Mouse (Mus musculus) hindbrain, embryonic 10.5 days (tissue): Measurements from ENCODE around the gene Fam213a. TPM values are rescaled to one million over a fixed set of nuclear protein-coding genes. Genes with fewer than 3 reads are reported as not detected.
A peak's percentile ranks its signal among the peaks of the same experiment; 100 is the strongest.

Experiments
- DNase-seq: peaks from one replicate; pipeline ENCODE4 v3.0.0-alpha.2; 2017; ENCODE audit warnings: low spot score
- H3K27ac ChIP-seq: fragments of 300-500 bp; sonication (generic); 2 replicates; pipeline ENCODE4 v1.5.1; 2016; ENCODE audit warnings: mild to moderate bottlenecking, moderate library complexity
- H3K27me3 ChIP-seq: fragments of 300-500 bp; sonication (generic); 2 replicates; pipeline ENCODE4 v1.6.1; 2016; ENCODE audit warnings: mild to moderate bottlenecking; ENCODE audit not compliant: poor library complexity, insufficient read depth, severe bottlenecking
- H3K36me3 ChIP-seq: fragments of 300-500 bp; sonication (generic); 2 replicates; pipeline ENCODE4 v1.6.1; 2016; ENCODE audit warnings: mild to moderate bottlenecking, moderate library complexity
- H3K4me1 ChIP-seq: fragments of 300-500 bp; sonication (generic); replicated peaks from 2 replicates; pipeline ENCODE4 v1.6.1; 2016; ENCODE audit warnings: mild to moderate bottlenecking
- H3K4me3 ChIP-seq: fragments of 300-500 bp; sonication (generic); 2 replicates; pipeline ENCODE4 v1.5.1; 2016; ENCODE audit warnings: mild to moderate bottlenecking, moderate library complexity
- H3K9me3 ChIP-seq: fragments of 300-500 bp; sonication (generic); 2 replicates; pipeline ENCODE4 v1.6.1; 2016; ENCODE audit warnings: mild to moderate bottlenecking, moderate library complexity
- WGBS: fragments of 180-500 bp; shearing (Covaris S2); methylation state at CpG from one replicate; pipeline ENCODE4 v1.1.7; 2016; 5-methylcytosine and 5-hydroxymethylcytosine counted together
- polyA plus RNA-seq: library from polyadenylated mRNA; unstranded; fragments of >200 nt; fragmentation: Nextera tagmentation; extraction: Ambion mirVana; gene quantifications from 2 replicates; pipeline ENCODE4 v1.2.1, GENCODE M21; 2016

The Fam213a gene
- polyA plus RNA-seq, 1 experiment from 2014 or later: 45.2 TPM

DNA sequence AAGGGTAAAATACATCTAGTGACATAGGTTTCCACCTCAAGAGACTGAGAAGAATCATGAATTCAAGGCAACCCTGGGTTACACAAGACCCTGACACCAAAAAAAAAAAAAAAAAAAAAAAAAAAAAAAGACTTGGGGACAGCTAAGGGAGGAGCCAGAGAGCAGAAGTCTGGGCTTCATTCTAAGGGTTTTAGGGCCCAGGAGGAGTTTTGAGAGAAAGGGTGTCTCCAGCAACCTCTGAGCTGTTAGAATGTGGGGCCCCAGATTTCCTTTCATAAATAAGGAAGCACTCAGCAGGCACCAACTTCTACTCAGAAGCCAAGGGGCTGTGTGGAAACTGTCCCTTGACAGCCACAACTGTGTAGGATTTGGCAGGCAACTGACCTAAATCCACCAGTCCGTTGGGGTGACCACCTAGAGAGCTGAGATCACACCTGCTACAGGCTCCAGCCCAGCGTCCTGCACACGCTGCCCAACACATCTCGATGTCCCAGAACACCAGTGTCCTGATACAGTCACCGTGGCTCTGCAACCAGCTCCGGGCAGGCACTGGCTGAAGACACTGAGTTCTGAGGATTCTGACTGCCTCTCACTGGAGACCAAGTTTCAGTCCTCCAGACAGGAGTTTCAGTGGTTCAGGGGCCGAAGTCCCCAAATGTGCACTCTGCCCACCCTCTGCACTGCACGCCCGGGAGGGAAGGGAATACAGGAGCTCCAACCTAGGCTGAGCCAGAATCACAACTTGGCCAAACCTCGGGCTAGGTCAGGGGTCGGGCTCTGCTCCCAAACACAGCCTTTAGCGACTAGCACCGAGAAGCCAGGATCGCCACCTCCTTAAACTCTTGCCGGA is 47.9 kb downstream of the Fam213a start:
- no peaks in the 10 kb centered on the region for H3K9me3 ChIP-seq
- H3K27ac ChIP-seq: peak overlapping the region; percentile 97
- H3K36me3 ChIP-seq: no peaks in the 10 kb centered on the region
- peaks cover 54% of the 10 kb centered on the region for H3K4me1 ChIP-seq
- peak overlapping the region; percentile 75 for H3K4me3 ChIP-seq
- peaks cover 16% of the 10 kb centered on the region for H3K27me3 ChIP-seq
- peak; percentile 57 for DNase-seq
- WGBS: under 1% methylated on average over 15 of the region's 15 CpGs

DNA sequence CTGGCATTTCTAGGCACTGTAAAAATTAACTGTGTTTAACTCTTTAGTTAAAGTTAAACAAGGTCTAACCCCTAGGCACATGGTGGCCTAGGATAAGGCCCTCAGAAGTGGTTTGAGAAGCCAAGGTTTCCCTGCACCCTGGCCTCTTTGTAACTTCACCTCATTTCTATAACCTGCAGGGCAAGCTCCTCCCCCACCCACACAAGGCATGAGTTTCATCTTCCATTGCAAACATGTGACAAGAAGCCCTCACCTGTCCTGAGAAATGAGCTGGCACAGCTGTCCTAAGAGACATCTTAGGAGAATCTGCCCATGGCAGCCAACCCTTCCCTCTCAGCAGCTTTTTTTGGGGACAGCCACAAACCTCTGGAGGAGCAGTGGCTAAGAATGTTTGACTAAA is 48.7 kb downstream of the Fam213a start:
- H3K4me3 ChIP-seq: peak overlapping the region; percentile 75
- H3K9me3 ChIP-seq: no peaks in the 10 kb centered on the region
- peaks cover 16% of the 10 kb centered on the region for H3K27me3 ChIP-seq
- no peaks in the 10 kb centered on the region for H3K36me3 ChIP-seq
- no peak for DNase-seq
- H3K27ac ChIP-seq: peak overlapping the region; percentile 40; the same call in 1 of the 2 replicates
- H3K4me1 ChIP-seq: peaks cover 62% of the 10 kb centered on the region

DNA sequence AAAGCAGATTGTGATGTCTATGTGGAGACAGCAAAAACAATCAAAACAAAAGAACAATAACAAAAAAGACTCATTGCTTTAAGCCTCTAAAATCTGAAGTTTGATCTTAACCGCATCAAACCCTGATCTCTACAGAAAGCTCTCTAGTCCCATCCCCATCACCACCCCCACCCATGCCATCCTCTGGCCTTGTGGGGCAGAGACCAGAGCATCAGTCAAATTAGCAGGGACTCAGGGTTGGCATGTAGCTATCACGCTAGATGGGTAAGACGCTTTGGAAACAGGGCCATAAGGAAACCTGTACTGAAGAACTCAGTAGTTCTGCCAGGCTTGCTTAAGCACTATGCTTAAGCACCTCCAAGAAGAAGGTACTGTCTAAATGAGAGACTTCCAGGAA is 49.4 kb downstream of the Fam213a start:
- H3K4me3 ChIP-seq: no peak overlapping the region
- H3K27ac ChIP-seq: no peak overlapping the region
- peaks cover 14% of the 10 kb centered on the region for H3K27me3 ChIP-seq
- DNase-seq: no peak
- no peaks in the 10 kb centered on the region for H3K36me3 ChIP-seq
- H3K9me3 ChIP-seq: no peaks in the 10 kb centered on the region
- peaks cover 68% of the 10 kb centered on the region for H3K4me1 ChIP-seq
- WGBS: 97% methylated on average over 3 of the region's 3 CpGs

DNA sequence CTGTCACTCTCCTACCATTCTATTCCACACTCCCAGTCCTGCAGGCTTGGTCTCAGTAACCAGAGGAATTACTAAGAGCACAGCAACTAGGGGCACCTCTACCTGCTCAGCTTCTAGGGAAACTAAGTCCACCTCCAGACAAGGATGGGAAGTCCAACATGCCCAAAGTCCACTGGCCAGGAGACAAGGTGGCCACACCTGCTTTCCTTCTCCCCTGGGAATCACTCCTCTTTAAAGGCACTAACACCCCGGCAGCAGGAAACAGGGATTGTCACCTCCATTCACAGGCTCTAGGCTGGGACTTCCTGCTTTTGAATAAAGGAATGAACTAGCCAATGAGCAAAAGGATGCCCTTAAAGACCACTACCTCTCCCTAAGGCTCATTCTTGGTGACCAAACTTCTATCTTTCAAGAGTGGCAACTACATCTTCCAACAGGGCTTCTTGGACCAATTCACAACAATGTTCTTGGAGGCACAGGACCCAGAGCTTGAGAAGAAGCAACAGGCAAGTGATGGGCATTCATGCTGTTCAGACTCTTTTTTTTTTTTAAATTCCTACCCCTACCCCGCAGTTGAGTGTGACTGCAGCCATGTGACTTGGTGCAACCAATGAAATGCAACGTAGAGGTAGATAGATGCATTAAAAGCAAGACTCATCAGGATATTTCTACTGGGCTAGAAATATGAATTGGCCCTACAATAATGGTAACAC is 49.9 kb downstream of the Fam213a start:
- peaks cover 74% of the 10 kb centered on the region for H3K4me1 ChIP-seq
- no peak overlapping the region for H3K4me3 ChIP-seq
- no peaks in the 10 kb centered on the region for H3K36me3 ChIP-seq
- H3K9me3 ChIP-seq: no peaks in the 10 kb centered on the region
- peaks cover 9% of the 10 kb centered on the region for H3K27me3 ChIP-seq
- WGBS: 78% methylated on average over 3 of the region's 3 CpGs
- DNase-seq: no peak
- no peak overlapping the region for H3K27ac ChIP-seq

DNA sequence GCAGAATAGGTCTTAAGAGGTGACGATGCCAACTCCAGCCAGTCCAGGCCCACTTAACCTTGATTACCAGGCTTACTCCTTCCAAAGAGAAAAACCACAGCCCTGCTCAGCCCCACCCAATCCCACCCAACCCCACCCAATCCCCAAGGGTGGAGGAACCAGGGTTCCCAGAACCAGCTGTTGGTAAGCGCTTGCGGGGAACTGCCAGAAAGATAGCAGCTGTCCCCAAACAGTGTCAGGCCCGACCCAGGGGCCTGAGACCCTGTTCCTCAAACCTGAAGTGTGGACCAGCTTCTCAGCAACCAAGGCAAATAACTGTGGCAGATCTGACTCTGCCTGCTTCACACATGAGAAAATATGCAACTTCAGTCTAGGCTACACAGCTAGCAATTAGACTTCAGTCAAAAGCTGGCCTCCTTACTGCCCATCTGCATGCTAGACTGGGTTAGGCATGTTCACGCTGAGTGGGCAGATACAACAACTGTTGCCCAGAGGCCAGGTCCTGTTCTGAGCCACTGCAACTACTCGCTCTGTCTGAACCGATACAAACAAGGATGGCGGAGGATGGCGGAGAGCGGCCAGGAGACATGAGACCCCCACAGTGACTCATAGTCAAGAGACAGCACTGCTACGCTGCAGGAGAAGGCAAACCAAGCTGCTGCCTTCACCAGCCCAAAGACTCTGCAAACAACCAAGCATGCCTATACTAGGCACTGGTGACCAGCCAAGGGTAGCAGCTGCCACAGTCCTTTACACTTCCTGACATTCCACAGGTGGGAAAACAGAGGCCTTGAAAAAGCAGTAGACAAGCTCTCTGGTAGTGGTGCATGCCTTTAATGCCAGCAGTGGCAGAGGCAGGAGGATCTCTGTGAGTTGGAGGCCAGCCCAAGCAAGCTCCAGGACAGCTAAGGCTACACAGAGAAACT is 51.0 kb downstream of the Fam213a start:
- Histone ChIP-seq H3K4me1 (peaks cover 77% of the 10 kb centered on the region), H3K36me3 (no peaks in the 10 kb centered on the region), H3K9me3 (no peaks in the 10 kb centered on the region), H3K27ac (peak overlapping the region; percentile 53; the same call in 1 of the 2 replicates), H3K4me3 (no peak overlapping the region; the same call in 1 of the 2 replicates), H3K27me3 (no peaks in the 10 kb centered on the region)
- 67% methylated on average over 11 of the region's 11 CpGs for WGBS
- no peak for DNase-seq

DNA sequence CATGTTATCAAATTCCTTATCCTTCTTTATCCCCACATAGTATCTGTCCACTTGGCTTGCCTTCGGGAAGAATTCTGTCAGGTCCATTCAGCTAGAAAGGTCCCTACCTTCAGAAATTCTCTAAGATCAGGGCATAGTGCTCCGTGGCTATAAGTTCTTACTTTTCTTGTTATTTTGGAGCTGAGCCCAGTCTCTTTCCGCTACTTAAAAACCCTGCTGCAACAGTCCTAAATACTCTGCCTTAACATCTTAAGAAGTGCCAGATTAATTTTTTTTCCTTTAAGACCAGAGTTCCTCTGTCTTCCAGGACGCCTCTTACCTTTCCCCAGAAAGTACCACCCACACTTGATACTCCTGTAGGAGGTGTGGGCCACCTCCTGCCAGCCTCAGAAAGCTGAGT is 53.4 kb downstream of the Fam213a start:
- H3K27ac ChIP-seq: no peak overlapping the region; the same call in 1 of the 2 replicates
- H3K36me3 ChIP-seq: no peaks in the 10 kb centered on the region
- H3K4me1 ChIP-seq: peaks cover 90% of the 10 kb centered on the region
- no peak for DNase-seq
- H3K4me3 ChIP-seq: no peak overlapping the region
- 81% methylated on average over 4 of the region's 4 CpGs for WGBS
- no peaks in the 10 kb centered on the region for H3K27me3 ChIP-seq
- no peaks in the 10 kb centered on the region for H3K9me3 ChIP-seq

DNA sequence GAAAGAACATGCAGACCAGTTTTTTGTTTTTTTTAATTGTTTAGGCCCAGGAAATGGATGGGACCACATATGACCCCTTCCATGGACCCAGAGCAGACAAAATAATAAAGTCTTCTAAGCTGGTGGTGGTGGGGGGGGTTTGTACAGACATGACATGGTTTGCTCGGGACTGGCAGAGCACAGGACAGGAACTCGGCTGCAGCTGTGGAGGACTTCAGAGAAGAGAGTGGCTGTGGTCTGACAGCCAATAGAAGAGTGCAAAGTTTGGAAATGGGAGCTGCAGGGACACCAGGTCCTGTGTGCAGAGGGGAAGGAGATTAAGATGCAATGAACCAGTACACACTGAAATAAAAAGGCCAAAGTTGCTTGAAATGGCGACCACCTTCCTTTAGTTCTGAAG is 54.0 kb downstream of the Fam213a start:
- Histone ChIP-seq H3K4me3 (no peak overlapping the region), H3K27me3 (no peaks in the 10 kb centered on the region), H3K9me3 (no peaks in the 10 kb centered on the region), H3K4me1 (peaks cover 90% of the 10 kb centered on the region), H3K36me3 (no peaks in the 10 kb centered on the region), H3K27ac (peak overlapping the region; percentile 99)
- WGBS: 45% methylated on average over 3 of the region's 3 CpGs
- DNase-seq: no peak

DNA sequence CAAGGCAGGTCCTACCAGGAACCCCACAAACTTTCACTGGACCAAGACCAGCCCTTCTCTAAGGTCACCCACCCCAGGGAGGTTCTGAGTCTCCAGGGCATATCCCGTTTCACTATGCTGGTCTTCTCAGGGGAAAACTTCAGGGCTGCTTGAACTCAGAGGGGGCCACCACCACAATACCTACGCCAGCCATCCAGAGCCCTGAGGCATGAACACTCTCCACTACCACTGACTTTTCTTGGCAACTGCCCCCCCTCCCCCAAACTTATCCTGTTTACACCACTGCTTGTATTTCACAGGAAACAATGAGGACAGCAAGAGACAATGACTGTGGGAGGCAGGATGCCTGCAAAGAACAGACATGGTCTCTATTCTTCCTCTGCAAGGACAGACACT is 54.6 kb downstream of the Fam213a start:
- Histone ChIP-seq H3K27me3 (no peaks in the 10 kb centered on the region), H3K27ac (peak overlapping the region; percentile 99), H3K36me3 (no peaks in the 10 kb centered on the region), H3K9me3 (no peaks in the 10 kb centered on the region), H3K4me3 (0 out of 2 replicates have a peak overlapping the region, but pooled peaks have one; percentile 9), H3K4me1 (peaks cover 90% of the 10 kb centered on the region)
- 23% methylated on average over 2 of the region's 2 CpGs for WGBS
- no peak for DNase-seq

DNA sequence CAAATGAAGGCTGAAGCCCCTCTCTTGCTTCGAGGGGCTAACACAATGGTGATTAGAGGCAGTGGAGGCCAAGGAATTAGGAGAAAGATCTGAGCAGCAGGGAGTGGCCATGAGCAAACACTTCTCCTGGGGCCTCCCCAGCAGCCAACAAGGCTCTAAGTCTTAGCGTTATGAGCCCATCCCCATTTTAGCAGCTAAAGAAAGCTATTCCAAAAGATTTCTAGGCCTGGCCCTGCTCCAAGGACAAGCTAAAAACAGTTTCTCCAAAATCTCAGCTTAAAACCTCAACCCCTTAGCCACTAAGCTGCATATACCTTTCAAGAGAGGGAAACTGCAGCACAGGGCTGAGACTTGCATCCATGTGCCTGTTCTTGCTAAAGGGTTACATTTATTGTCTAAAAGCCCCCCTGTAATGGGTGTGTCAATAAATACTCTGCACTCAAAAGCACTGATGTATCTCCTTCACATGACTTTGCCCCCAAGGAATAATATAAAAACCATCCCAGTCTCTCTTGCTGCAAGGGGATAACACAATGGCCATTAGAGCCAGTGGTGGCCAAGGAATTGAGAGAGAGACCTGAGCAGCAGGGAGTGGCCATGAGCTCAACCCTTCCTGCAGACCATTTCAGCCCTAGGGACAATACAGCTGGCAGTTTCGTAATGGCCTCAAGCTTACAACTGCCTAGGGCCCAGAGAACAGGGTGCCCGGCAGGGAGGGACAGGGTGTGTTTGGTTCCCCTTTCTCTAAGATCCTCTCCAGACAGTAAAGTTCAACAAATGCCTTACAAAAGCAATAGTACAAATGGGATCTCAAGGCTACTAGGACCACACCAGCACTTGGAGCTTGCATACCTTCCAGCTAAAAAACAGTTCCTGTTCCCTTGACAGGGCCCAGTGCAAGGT is 55.3 kb downstream of the Fam213a start:
- 24% methylated on average over 4 of the region's 4 CpGs for WGBS

DNA sequence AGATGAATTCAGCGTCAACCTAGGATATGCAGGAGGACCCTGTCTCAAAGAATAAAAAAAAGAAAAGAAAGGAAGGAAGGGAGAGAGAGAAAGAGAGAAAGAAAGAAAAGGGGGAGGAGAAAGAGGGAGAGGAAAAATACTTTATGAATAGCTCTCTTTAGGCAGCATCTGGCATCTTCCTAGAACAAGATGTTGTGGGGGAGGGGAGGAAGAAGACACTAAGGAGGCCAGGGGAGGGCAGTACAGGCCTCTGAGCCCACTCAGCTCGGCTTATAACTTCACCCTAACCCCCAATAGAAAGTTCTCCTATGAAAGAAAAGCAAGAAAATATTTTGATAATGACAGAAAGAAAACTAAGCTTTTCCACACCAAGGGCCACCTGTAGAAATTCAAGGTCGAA is 56.0 kb downstream of the Fam213a start:
- H3K4me3 ChIP-seq: peak overlapping the region; percentile 22; the same call in 1 of the 2 replicates
- no peaks in the 10 kb centered on the region for H3K27me3 ChIP-seq
- peaks cover 90% of the 10 kb centered on the region for H3K4me1 ChIP-seq
- DNase-seq: no peak
- peak overlapping the region; percentile 99 for H3K27ac ChIP-seq
- no peaks in the 10 kb centered on the region for H3K36me3 ChIP-seq
- no peaks in the 10 kb centered on the region for H3K9me3 ChIP-seq
- WGBS: 41% methylated on average over 3 of the region's 3 CpGs

More for the DNA sequence above, 55.3 kb downstream of the Fam213a start:
- H3K9me3 ChIP-seq: no peaks in the 10 kb centered on the region
- H3K4me3 ChIP-seq: peak overlapping the region; percentile 22; the same call in 1 of the 2 replicates
- no peak for DNase-seq
- H3K4me1 ChIP-seq: peaks cover 90% of the 10 kb centered on the region
- H3K27ac ChIP-seq: peak overlapping the region; percentile 99
- no peaks in the 10 kb centered on the region for H3K36me3 ChIP-seq
- no peaks in the 10 kb centered on the region for H3K27me3 ChIP-seq

DNA sequence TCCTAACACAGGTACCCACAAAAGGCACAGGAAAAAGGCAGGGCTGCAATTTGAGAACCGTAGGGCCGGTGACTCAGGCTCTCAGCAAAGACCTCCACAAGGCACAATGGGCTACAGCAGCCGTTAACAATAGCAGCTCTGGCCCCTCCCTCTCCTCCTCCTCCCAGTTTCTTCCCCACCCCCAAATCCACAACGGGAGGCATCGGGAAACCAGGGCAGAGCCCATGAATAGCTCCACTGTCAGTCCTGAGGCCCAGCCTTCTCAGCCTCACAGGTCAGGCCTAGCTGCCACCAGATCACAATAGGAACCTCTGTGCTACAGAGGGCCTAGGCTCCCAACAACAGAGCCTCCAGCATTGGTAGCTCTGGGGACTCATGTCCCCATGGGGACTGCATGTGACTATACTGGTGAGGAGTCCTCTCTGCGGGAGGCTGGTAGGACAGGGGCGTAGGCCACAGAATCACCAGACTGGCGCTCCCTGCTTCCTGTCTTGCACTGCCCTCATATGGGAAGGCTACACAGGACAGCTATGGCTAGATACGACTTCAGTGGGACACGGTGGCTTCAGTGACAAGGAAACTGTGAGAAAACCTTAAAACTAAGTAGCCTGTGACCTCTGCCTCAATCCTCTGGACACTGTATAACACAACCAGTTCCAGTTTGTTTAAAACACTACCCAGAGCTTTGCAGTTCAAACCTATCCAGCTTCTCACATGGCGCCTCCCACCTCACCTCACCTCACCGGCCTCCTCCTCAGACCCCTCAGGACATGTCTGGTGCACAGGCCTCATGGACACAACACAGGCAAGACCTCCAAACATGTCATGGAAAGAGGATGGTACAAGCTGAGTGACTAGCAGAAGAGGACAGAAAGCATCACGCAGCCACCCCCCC is 57.1 kb downstream of the Fam213a start:
- H3K36me3 ChIP-seq: no peaks in the 10 kb centered on the region; the same call in 1 of the 2 replicates
- peaks cover 89% of the 10 kb centered on the region for H3K4me1 ChIP-seq
- WGBS: 20% methylated on average over 13 of the region's 13 CpGs
- peak overlapping the region; percentile 40 for H3K4me3 ChIP-seq
- H3K27me3 ChIP-seq: no peaks in the 10 kb centered on the region
- H3K9me3 ChIP-seq: no peaks in the 10 kb centered on the region
- peak; percentile 91 for DNase-seq
- peak overlapping the region; percentile 99 for H3K27ac ChIP-seq
